Mouse (Mus musculus) lung, adult 2 months (tissue): ENCODE data around the gene Prr7.
A peak's percentile ranks its signal among the peaks of the same experiment; 100 is the strongest.

Experiments
- CTCF ChIP-seq: fragments of 200-500 bp; IDR thresholded peaks from 2 replicates; pipeline ENCODE4 v1.5.1; 2011; ENCODE audit warnings: mild to moderate bottlenecking, low read length, control low read depth; ENCODE audit not compliant: insufficient read depth
- POLR2A ChIP-seq: fragments of 200-500 bp; IDR thresholded peaks from 2 replicates; pipeline ENCODE4 v1.6.1; 2011; ENCODE audit warnings: low read depth, mild to moderate bottlenecking, control low read depth, low read length, borderline replicate concordance; ENCODE audit errors: extremely low read depth

- TF ChIP-seq POLR2A, result no peak
- peak; percentile 40 for TF ChIP-seq CTCF
Observed at GRCm38 (mm10) chr13:55471156-55471818, 7.2 kb downstream of the Prr7 start.
